Mouse (Mus musculus): ENCODE data around the gene Rcl1.

Gene Rcl1

DNA sequence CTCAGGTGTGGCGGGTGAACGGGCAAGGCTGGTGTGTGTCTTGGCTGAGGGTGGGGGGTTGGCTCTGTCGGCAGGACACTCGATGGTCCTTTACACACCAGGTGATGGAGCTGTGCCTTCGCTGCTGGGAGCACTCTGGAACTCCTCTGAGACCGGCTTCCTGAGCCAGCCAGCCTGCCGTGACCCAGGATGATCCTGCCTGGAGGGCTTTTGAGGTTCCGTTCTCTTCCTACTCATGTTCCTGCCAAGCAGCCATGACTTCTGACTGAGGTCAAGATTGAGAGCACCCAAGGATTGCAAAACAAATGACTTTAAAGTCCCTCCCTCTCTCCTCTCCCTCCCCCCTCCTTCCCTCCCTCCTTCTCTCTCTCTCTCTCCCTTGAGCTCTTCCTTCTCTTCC lies 11.5 kb downstream of the Rcl1 start:
- DNase-seq (ENCODE audit: low spot score in 2 of 2): no peak

- no peak for DNase-seq (ENCODE audit: low spot score in 2 of 2)
These were observed 12.8 kb downstream of the Rcl1 start for GRCm38 (mm10) chr19:29113746-29114649.

DNA sequence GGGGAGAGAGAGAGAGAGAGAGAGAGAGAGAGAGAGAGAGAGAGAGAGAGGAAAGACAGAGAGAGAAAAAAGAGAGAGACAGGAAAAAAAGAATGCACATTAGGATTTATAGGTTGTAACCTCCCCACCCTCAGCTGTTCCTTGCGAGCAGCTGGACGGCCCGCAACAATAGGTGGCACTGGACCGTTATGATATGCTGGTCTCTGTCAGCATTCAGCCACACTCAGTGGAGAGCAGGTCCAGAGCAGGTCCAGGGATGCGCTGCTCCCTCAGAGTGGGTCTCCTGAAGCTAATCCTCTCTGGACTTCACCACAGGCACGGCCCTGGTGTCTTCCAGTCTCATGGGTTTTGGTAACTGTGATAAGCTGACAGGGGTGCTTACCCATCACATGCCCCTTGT lies 15.6 kb downstream of the Rcl1 start:
- DNase-seq (ENCODE audit: low spot score in 2 of 2): no peak

DNA sequence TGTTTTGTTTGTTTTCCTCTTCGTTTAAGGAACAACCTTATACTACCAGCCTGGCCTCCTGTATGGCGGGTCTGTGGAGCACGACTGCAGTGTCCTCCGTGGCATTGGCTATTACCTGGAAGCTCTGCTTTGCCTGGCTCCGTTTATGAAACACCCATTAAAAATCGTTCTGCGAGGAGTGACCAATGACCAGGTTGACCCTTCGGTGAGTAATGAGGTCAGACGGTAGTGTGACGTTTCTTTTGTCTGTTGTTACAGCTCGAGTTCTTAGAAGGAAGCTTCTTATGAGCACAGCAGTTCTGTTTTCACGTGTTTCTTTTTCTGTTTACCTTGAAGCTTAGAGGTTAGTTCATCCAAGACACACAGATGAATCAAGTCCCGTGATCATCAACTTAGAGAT lies 17.0 kb downstream of the Rcl1 start:
- no peak for DNase-seq (ENCODE audit: low spot score in 2 of 2)

DNA sequence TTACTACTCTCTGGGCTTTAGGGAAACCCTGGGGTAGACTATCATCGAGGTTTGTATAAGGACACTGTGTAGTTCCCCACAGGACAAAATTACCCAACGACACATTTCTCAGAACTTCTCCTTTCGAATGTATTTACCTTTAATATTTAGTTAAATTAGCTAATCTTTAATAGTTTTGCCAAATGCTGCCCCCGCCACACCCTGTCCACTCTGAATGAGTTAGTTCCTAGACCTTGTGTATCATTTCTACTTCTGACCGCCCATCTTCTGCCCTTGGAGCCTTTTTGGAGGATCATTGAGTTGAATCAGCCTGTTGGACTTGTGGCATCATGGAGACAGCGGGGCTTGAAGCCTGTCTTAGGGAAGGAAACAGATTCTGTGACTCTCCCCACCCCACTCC lies 19.1 kb downstream of the Rcl1 start:
- no peak for DNase-seq (ENCODE audit: low spot score in 2 of 2)

- DNase-seq (ENCODE audit: low spot score in 2 of 2): no peak
These were observed 20.2 kb downstream of the Rcl1 start for GRCm38 (mm10) chr19:29121394-29121793.

- no peak for DNase-seq (ENCODE audit: low spot score in 2 of 2)
These were observed 23.9 kb downstream of the Rcl1 start for GRCm38 (mm10) chr19:29124886-29125585.

DNA sequence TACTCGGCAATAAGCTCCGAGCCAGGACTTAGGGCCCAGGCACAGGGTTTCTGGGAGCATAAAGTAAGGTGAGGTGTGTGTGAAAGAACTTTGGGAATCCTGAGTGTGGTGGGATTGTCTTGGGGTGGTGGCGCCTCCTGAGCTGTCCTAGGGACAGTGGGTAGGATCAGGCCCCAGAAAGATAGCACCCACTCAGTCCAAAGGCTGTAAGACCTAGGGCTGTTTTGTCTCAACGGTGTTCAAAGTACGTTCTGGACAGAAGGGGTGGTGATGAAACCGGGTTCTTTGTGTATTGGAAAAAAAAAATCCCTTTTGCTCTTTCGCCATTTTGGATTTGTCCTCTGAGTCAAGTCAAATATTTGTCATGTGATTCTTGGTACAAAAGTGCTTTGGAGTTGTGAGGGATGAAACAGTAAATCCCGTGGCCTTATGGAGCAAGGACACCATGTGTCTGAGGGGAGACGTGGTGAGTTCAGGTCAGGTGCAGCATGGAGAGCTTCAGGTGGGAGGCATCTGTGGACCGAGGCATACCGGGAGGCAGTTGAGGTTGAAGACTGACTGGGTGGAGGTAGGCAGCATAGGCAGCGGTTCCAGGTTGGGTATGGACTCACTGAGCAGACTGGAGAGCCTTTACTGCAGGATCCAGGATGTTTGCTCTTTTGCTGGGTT lies 25.3 kb downstream of the Rcl1 start:
- no peak for DNase-seq (ENCODE audit: low spot score in 2 of 2)

- no peak for DNase-seq (ENCODE audit: low spot score in 2 of 2)
These were observed 26.2 kb downstream of the Rcl1 start for GRCm38 (mm10) chr19:29127331-29127730.

- no peak for DNase-seq (ENCODE audit: low spot score in 2 of 2)
These were observed 27.0 kb downstream of the Rcl1 start for GRCm38 (mm10) chr19:29128217-29128616.

- DNase-seq (ENCODE audit: low spot score in 2 of 2): no peak
These were observed 28.4 kb downstream of the Rcl1 start for GRCm38 (mm10) chr19:29129551-29129950.

DNA sequence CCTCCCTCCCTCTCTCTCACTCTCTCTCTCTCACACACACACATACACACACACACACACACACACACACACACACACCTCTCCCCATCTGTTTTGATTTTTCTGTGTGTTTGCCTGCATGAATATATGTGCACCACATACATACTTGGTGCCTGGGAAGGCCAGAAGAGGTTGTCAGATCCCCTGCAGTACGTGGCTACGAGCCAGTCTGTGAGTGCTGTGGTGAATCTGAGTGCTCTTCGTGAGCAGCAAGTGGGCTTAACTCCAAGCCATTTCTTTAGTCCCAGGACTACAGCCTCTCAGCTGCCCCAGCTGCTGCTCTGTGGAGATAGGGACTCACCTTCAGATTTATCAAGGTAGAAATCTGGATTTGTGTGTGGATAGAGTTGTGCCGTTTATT lies 30.0 kb downstream of the Rcl1 start:
- no peak for DNase-seq (ENCODE audit: low spot score in 2 of 2)

GRCm38 (mm10) chr19:29134293-29134692 lies 33.1 kb downstream of the Rcl1 start:
- no peak for DNase-seq (ENCODE audit: low spot score in 2 of 2)

DNA sequence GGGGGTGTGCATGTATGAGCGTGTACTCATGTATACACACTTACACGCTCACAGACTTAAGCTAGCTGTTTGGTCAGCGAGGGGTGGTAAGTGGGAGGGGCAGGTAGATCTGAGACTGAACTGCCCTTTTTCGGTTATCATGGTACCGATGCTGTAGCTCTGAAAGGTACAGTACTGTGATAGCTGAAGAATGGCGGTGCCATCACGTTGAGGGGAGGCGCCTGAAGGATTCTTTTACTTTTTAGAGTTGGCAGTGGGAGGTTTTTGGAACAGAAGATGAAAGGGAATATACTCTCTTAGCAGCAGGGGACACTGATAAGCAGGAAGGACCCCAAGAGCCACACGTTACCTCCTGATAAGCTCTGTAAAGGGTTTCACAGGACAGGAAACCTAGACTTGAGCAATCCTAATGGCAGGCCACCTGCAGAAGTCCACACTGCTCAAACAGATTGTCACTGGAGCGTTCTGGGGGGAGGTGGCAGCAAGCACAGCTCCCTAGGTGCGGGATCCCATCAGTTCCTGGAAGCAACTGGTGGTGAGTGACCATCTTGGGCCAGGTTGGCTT lies 34.1 kb downstream of the Rcl1 start:
- no peak for DNase-seq (ENCODE audit: low spot score in 2 of 2)

- no peak for DNase-seq (ENCODE audit: low spot score in 2 of 2)
These were observed 37.5 kb downstream of the Rcl1 start for GRCm38 (mm10) chr19:29138546-29139270.

DNA sequence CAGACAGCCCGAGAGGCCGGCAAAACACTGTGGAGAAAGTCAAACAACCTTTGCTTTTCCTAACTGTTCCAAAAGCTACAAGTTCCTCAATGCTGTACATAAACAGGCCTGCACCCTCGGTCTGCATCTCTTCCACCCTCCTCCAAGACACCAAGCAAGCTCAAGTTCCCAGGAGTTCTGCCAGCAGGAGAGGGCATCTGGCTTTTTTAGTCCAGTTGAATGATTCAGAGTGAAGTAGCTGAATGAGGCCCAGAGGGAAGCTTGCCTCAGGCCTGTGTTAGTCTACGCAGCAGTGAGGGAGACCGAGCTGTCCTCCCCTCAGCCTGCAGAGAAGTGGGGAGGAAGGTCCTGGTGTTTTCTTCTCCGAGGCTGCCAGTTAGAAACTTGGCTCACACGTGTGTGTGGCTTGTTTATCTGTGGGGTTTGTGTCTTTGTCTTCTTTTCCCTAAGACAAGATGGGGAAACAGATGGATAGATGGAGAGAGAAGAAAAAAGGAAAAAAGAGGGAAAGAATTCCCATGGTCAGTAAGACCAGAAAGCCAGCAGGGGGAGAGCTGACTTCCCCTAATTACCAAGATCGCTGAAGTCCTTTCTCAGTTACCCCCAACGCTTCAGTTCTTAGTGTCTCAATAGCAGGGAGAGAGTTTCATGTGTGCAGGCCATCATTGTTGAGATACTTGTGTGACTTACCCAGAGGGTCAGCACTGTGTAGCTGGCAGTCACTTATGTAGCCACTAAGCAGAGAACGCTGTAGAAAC lies 38.7 kb downstream of the Rcl1 start:
- DNase-seq (ENCODE audit: low spot score in 2 of 2): no peak

DNA sequence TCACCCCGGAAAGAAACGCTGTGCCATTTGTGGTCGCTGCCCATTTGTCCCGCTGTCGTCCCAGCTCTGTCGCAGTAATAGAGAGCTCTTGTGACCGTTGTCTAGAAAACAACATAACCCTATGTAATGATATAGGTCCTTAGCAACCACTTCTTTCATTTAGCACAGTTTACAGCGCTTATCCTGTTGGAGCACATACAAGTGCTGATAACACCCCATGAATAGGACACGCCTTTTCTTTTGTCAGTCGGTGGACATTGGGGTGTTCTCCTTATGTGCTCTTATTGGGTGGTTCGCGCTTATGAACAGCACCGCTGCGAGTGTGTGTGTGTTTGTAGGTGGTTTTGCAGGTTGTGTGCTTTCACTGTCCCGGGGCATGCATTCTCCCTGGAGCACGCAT lies 39.8 kb downstream of the Rcl1 start:
- no peak for DNase-seq (ENCODE audit: low spot score in 2 of 2)

DNA sequence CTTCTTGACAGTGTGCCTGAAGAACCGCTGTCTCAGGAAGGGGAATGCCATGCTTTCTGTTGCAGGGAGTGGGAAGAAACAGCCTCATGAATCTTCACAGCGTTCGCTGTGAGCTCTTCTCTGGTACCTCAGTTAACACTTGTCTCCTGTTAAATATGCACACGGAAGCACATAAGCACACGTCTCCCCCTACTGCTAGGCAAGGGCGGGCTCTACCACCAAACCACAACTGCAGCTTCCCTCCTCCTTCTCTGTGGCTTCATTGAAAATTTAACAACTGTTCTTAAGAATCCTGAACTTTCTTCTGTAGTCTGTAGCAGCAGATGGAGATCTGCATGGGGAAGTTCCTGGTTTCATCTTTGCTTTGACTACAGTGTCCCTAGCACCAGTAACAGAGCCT lies 41.1 kb downstream of the Rcl1 start:
- no peak for DNase-seq (ENCODE audit: low spot score in 2 of 2)

DNA sequence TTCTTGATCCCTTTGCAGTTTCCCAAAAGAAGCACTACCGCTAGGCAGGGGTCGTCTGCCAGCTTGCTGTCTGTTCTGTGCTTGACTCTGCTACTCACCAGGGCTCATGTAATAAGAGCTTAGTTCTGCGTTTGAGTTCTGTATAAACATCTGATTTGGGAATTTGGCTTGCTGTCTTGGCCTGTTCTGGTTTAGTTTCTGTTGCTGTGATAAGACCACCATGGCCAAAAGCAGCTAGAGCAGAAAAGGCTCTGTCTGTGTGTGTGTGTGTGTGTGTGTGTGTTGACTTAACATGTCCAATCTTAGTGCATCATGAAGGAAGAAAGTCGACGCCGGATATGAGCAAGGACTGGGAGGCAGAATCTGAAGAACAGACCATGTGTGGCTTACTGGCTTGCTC lies 44.2 kb downstream of the Rcl1 start:
- DNase-seq (ENCODE audit: low spot score in 2 of 2): no peak

DNA sequence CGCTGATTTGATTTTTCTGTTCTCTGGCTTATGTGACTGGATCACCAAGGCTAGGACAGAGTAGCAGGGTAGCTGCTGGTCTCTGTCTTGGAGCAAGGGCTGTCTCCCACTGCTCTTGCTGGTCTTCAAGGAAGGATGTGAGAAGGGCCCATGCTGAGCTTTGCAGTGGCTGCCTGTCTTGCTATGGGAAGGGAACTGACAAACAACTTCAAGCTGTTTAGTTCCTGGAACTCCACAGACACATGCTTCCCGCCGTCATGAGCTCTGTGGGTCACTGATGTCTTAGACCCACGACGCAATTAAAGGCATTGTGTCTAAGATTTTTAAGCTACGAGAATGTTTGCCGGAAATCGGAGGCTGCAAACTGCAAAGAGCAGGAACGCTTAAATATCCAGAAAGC lies 45.6 kb downstream of the Rcl1 start:
- DNase-seq (ENCODE audit: low spot score in 2 of 2): no peak

- no peak for DNase-seq (ENCODE audit: low spot score in 2 of 2)
These were observed 48.4 kb downstream of the Rcl1 start for GRCm38 (mm10) chr19:29149583-29149982.

Data from frontal cortex, postnatal 36 days (tissue).